Mouse (Mus musculus) testis, adult 10 weeks (tissue): ENCODE measurements around the gene Pcmt1. TPM values are rescaled to one million over a fixed set of nuclear protein-coding genes. Genes with fewer than 3 reads are reported as not detected.

Source experiments
- polyA plus RNA-seq: library from polyadenylated mRNA; stranded (reverse); fragments of 350-450 nt; fragmentation: Illumina TruSeq; extraction: RNeasy Lipid Tissue Mini Kit (QIAGEN cat#74804); gene quantifications from one replicate; pipeline ENCODE4 v1.2.3, GENCODE M21; 2014; ENCODE audit warnings: low read depth, low replicate concordance

Gene Pcmt1
- 262 TPM for polyA plus RNA-seq

DNA sequence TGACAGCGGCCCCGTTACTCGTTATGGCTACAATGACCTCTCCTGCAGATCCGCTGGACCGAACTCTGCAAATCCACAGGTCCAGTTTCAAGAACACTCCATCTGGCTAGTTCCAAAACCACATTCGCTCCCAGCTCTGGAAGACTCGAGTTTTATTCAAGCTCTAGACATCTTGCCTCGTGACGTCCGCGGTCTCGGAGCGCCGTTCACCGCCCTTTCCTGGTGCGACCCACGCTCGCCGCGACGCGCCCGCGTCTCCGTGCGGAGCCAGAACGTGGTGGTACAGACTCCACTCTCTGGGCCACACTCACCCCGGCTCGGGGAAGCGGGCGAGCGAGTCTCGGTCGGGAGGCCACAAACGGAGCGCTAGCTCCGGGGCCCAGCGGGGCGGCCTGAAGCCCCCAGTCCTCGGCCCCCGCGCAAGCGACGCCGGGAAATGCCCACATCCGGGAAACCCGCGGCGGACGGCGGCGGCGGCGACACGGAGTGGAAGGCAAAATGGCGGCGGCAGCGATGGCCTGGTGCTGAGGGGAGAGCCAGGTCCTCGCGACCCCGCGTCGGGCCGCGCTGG is at the start of gene Pcmt1, which contains the start of gene Lats1:
Pcmt1 (minus strand) TSS at position 406 of the 571 bp plus-strand sequence.
Lats1 (plus strand) TSS at position 484 of the 571 bp plus-strand sequence.

DNA sequence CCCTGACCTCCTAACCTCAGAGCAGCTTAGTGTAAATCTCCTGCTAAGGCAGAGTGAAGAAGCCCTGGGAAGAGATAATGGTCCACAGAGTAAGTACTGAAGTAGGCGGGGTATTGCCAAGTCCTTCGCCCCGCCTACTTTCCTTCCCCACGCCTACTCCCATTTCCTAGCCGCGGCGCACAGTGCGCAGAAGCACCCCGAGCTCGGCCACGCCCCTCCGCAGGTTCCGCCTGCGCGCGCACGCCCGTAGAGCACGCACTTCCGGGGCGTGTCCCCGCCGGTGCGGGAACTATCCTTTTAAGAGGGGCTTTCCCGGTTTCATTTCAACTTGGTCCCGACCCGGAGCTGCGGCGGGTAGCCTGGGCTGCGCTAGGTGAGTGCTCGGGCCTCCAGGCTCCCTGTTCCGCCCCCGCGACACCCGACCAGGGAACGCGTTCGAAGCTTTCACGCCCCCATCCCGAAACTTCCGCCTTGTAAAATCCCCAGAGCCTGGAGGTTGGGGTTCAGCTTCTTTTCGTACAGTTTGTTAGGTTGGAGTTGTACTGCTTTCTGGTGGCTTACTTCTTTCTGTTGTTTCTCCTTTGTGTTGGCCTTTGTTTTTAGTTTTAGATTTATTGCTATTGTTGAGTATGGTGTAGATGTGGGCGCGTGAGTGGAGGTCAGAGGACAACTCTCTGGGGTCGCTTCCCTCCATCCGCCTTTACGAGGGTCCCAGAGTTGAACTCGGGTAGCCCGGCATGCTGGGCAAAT is 45.0 kb upstream of the Pcmt1 start, which contains the start of gene Katna1:
Katna1 (plus strand) TSS at position 250 of the 750 bp plus-strand sequence.

DNA sequence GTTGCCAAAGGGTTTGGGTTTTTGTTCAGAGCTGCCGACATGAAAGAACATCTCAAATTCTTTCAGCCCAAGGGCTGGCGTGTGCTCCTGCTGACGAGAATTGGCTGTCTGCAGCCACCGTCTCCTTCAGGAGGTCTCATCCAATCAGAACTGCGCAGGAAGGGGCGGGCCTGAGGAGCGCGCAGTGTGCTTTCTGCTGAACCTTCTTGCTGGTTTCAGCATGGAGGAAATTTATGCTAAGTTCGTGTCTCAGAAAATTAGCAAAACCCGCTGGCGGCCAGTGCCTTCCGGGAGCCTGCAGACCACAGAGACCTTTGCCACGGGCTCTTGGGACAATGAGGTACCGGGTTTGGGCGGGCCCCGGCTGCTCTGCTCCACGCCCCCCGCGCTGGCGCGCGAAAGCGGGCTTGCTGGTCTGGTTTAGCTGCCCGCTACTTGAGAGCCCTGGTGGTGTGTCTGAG is 13.6 kb downstream of the Pcmt1 start, which contains the start of gene Nup43:
Nup43 (plus strand) TSS at position 162 of the 461 bp plus-strand sequence.

DNA sequence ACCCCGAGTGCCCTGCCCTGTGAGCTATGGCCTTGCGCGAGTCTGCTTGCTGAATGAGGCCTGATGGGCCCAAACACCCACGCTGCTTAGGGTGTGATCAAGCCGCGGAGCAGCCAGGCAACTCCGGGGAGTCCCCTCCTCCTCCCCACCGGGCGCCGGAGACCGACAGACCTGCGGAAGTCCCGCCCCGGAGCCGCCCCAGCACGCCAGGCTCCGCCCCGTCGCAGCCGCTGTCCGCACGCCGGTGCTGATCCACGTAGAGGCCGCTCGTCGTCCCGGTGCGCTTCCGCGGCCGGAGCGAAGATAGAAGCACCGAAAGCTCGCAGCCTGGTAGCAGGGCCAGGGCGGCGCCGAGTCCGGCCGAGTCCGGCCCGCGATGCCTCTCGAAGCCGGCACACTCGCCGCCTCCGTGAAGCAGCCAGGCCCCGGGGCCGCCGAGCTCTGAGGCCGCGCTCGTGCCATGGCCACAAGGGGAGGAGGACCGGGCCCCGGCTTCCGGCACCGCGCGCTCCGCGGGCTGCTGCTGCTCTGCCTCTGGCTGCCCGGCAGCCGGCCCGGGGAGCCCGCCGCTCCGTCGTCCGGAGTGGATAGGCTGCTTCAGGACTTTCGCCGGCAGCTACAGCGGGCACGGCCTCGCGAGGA is 91.2 kb downstream of the Pcmt1 start, which contains the start of gene Lrp11:
Lrp11 (plus strand) TSS at position 209 of the 642 bp plus-strand sequence.

Other genes starting within 250 kb of the Pcmt1 start
- 3.3 TPM for gene Ulbp1, start 207.5 kb downstream of the Pcmt1 start, polyA plus RNA-seq
- 7.2 TPM for gene Lrp11, start 91.3 kb downstream of the Pcmt1 start, polyA plus RNA-seq
- 46.8 TPM for gene Nup43, start 13.6 kb downstream of the Pcmt1 start, polyA plus RNA-seq
- gene Lats1, start 78 bp upstream of the Pcmt1 start, polyA plus RNA-seq, result 26.4 TPM
- gene Katna1, start 44.9 kb upstream of the Pcmt1 start, polyA plus RNA-seq, result 31.2 TPM
- 97.7 TPM for gene Ginm1, start 111.7 kb upstream of the Pcmt1 start, polyA plus RNA-seq
- gene Ppil4, start 111.8 kb upstream of the Pcmt1 start, polyA plus RNA-seq, result 59.3 TPM
- gene Zc3h12d, start 151.3 kb upstream of the Pcmt1 start, polyA plus RNA-seq, result 0.10 TPM